Mouse (Mus musculus) embryo, embryonic 10 days (tissue): ENCODE measurements around the gene Abcc2.

Experiments
- DNase-seq: peaks from one replicate; pipeline ENCODE4 v3.0.0-alpha.2; 2015; ENCODE audit warnings: low spot score

Abcc2 gene

GRCm38 (mm10) chr19:43852837-43853545, 71.0 kb downstream of the Abcc2 start:
- no peak for DNase-seq

GRCm38 (mm10) chr19:43857347-43857746, 75.4 kb downstream of the Abcc2 start:
- DNase-seq = peak; percentile 31

GRCm38 (mm10) chr19:43870418-43870817, 88.4 kb downstream of the Abcc2 start:
- DNase-seq = no peak

- DNase-seq = no peak
Measured at GRCm38 (mm10) chr19:43874351-43874750, 92.4 kb downstream of the Abcc2 start.

- DNase-seq = peak; percentile 26
Measured at GRCm38 (mm10) chr19:43875996-43876395, 94.0 kb downstream of the Abcc2 start.

GRCm38 (mm10) chr19:43877364-43877763, 95.4 kb downstream of the Abcc2 start:
- DNase-seq = no peak

GRCm38 (mm10) chr19:43878111-43879092, 96.4 kb downstream of the Abcc2 start:
- peak; percentile 46 for DNase-seq

- peak; percentile 93 for DNase-seq
Measured at GRCm38 (mm10) chr19:43879401-43880212, 97.6 kb downstream of the Abcc2 start.

GRCm38 (mm10) chr19:43880420-43880819, 98.4 kb downstream of the Abcc2 start:
- DNase-seq = no peak

- no peak for DNase-seq
Measured at GRCm38 (mm10) chr19:43881615-43882014, 99.6 kb downstream of the Abcc2 start.

- DNase-seq = peak; percentile 73
Measured at GRCm38 (mm10) chr19:43882895-43883573, 101.0 kb downstream of the Abcc2 start.

- no peak for DNase-seq
Measured at GRCm38 (mm10) chr19:43884668-43885498, 102.9 kb downstream of the Abcc2 start.

GRCm38 (mm10) chr19:43886371-43887099, 104.5 kb downstream of the Abcc2 start:
- DNase-seq = no peak

GRCm38 (mm10) chr19:43887242-43887641, 105.2 kb downstream of the Abcc2 start:
- no peak for DNase-seq

- DNase-seq = no peak
Measured at GRCm38 (mm10) chr19:43887725-43888124, 105.7 kb downstream of the Abcc2 start.
